Mouse (Mus musculus) myocyte (in vitro differentiated cells): ENCODE data around the gene Bcl9l. TPM values are rescaled to one million over a fixed set of nuclear protein-coding genes. Genes with fewer than 3 reads are reported as not detected.

Experiments
- H3K27me3 ChIP-seq: one replicate; pipeline ENCODE4 v1.6.1; 2011; ENCODE audit not compliant: control insufficient read depth, insufficient read depth, insufficient read length
- H3K36me3 ChIP-seq: one replicate; pipeline ENCODE4 v1.6.1; 2011; ENCODE audit not compliant: control insufficient read depth, insufficient read depth
- H3K4me2 ChIP-seq: one replicate; pipeline ENCODE4 v1.6.1; 2011; ENCODE audit warnings: low read depth, control low read depth
- H3K4me3 ChIP-seq: one replicate; pipeline ENCODE4 v1.5.1; 2011; ENCODE audit warnings: mild to moderate bottlenecking, control low read depth, moderate library complexity
- H3K79me2 ChIP-seq: one replicate; pipeline ENCODE4 v1.6.1; 2011; ENCODE audit not compliant: control insufficient read depth, insufficient read depth
- H3ac ChIP-seq: one replicate; pipeline ENCODE4 v1.6.1; 2011; ENCODE audit not compliant: control insufficient read depth, insufficient read length
- CEBPB ChIP-seq: IDR thresholded peaks from 2 replicates; pipeline ENCODE4 v1.6.1; 2011; ENCODE audit warnings: mild to moderate bottlenecking, moderate library complexity; ENCODE audit not compliant: poor library complexity, insufficient read depth, severe bottlenecking
- E2F4 ChIP-seq: IDR thresholded peaks from one replicate; pipeline ENCODE4 v1.6.1; 2011; ENCODE audit warnings: mild to moderate bottlenecking, control low read depth, moderate library complexity; ENCODE audit not compliant: insufficient read depth
- MAX ChIP-seq: IDR thresholded peaks from one replicate; pipeline ENCODE4 v1.6.1; 2011; ENCODE audit warnings: low read depth, mild to moderate bottlenecking, control low read depth
- MYOD1 ChIP-seq, 3 experiments: IDR thresholded peaks; one replicate each; pipeline ENCODE4 v1.6.1; 2011; ENCODE audit warnings: control low read depth in 2 of 3, low read depth in 2 of 3, mild to moderate bottlenecking in 2 of 3, moderate library complexity in 1 of 3; ENCODE audit not compliant: insufficient read length in 2 of 3, control insufficient read depth in 1 of 3
- MYOG ChIP-seq, 3 experiments: IDR thresholded peaks; one replicate each; pipeline ENCODE4 v1.6.1; 2011; ENCODE audit warnings: control low read depth in 2 of 3, low read depth in 2 of 3, mild to moderate bottlenecking in 2 of 3; ENCODE audit not compliant: insufficient read length in 2 of 3, control insufficient read depth in 1 of 3, insufficient read depth in 1 of 3
- POLR2A ChIP-seq: IDR thresholded peaks from one replicate; pipeline ENCODE4 v1.6.1; 2011; ENCODE audit warnings: low read depth, mild to moderate bottlenecking, control low read depth, moderate library complexity; ENCODE audit not compliant: insufficient read length
- POLR2AphosphoS2 ChIP-seq: IDR thresholded peaks from one replicate; pipeline ENCODE4 v1.6.1; 2011; ENCODE audit warnings: low read depth, control low read depth; ENCODE audit not compliant: insufficient read length
- REST ChIP-seq: IDR thresholded peaks from one replicate; pipeline ENCODE4 v1.6.1; 2011; ENCODE audit warnings: mild to moderate bottlenecking, control low read depth, moderate library complexity; ENCODE audit not compliant: insufficient read depth, insufficient read length
- SRF ChIP-seq: IDR thresholded peaks from one replicate; pipeline ENCODE4 v1.6.1; 2011; ENCODE audit warnings: low read depth; ENCODE audit not compliant: control insufficient read depth, insufficient read length
- TCF12 ChIP-seq: IDR thresholded peaks from one replicate; pipeline ENCODE4 v1.6.1; 2011; ENCODE audit warnings: mild to moderate bottlenecking, control low read depth; ENCODE audit not compliant: poor library complexity, insufficient read depth, severe bottlenecking
- TCF3 ChIP-seq: IDR thresholded peaks from one replicate; pipeline ENCODE4 v1.6.1; 2011; ENCODE audit warnings: low read depth, control low read depth; ENCODE audit not compliant: insufficient read length
- USF1 ChIP-seq: IDR thresholded peaks from one replicate; pipeline ENCODE4 v1.6.1; 2011; ENCODE audit warnings: low read depth, mild to moderate bottlenecking, control low read depth, moderate library complexity
- polyA plus RNA-seq: library from polyadenylated mRNA; unstranded; fragments of >200 nt; fragmentation: generic; extraction: Trizol; gene quantifications from one replicate; pipeline ENCODE4 v1.2.1, GENCODE M21; 2012; ENCODE audit warnings: missing spikeins

The Bcl9l gene
- polyA plus RNA-seq, 1 experiment, result 35.4 TPM

DNA sequence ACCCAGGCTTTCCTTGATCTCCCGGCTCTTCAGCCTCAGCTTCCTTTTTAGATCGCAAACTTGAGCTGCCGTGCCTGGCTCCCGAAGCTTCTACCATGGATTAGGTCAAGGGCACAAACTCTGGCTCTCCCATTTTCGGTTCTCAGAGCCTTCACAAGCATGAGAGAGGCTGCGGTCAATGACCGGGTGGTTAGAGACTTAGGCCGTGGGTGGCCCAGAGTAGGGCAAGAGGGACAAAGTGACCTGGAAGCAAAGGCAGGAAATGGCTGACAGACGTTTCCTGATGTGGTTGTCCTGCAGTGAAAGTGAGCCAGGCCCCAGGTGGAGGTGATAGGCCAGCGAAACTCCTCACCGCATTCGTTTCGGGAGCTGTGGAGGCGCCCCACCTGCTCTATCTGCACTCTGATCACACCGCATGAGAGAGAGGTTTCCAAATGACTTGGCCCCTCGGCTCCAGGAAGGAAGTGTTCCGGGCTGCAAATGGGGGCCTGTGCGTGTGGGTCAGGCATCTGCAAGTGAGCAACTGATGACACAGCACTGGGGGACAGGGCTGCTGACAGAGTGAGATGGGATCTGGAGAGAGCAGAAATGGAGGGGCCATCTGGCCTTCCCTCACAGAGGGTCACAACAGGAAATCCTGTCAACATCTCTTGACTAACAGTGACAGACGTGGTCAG is 55.1 kb downstream of the Bcl9l start:
- H3K79me2 ChIP-seq, result no peaks in the 10 kb centered on the region
- peaks cover 14% of the 10 kb centered on the region for H3K27me3 ChIP-seq
- H3ac ChIP-seq, result no peak overlapping the region
- no peak overlapping the region for H3K4me3 ChIP-seq
- TF ChIP-seq MYOG (IDR thresholded peaks at IDR 0.05; ENCODE audit: control insufficient read depth in 1 of 3, insufficient read depth in 1 of 3, insufficient read length in 2 of 3, low read depth in 2 of 3) (no peak), CEBPB (no peak), SRF (no peak), POLR2AphosphoS2 (no peak), E2F4 (no peak), POLR2A (no peak), REST (no peak), MAX (no peak), USF1 (no peak)
- H3K4me2 ChIP-seq, result no peak overlapping the region
- H3K36me3 ChIP-seq, result no peaks in the 10 kb centered on the region

DNA sequence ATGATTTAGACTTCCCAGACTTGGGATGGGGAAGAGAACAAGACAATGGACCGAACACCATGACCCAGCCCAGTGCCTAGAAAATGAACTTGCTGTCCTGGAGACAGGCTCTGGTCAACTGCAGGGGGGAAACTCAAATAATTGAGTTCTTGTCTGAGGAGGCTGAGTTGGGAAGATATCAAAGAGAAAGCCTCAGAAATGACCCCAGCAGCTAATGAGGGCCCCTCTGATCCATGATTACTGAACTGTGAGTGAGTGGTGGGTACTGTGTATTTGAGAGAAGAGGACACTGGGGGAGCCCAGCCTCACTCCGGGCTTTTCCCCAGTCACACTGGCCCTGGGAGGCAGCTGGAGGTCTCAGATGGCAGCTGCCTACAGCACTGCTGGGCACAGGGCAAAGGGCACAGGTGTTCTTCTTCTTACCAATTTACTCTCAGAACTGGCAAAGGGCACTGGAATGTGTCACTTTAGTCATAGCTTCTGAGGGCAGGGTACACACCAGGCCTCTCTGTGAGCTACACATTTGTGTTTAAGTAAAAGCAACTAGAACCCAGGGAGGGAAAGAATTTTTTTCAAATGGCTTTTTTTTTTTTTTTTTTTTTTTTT is 57.3 kb downstream of the Bcl9l start:
- H3K36me3 ChIP-seq, result no peaks in the 10 kb centered on the region
- H3ac ChIP-seq, result no peak overlapping the region
- H3K4me3 ChIP-seq, result no peak overlapping the region
- H3K4me2 ChIP-seq, result no peak overlapping the region
- H3K27me3 ChIP-seq, result peaks cover 9% of the 10 kb centered on the region
- H3K79me2 ChIP-seq, result no peaks in the 10 kb centered on the region
- no peak for TF ChIP-seq TCF3
- peak in 1 of 3 experiments; percentile 29 for TF ChIP-seq MYOD1 (IDR thresholded peaks at IDR 0.05; ENCODE audit: control insufficient read depth in 1 of 3, insufficient read length in 2 of 3, low read depth in 2 of 3)
- TF ChIP-seq POLR2A, result no peak
- no peak for TF ChIP-seq TCF12
- TF ChIP-seq POLR2AphosphoS2, result no peak
- peak in 1 of 3 experiments; percentile 46 for TF ChIP-seq MYOG (IDR thresholded peaks at IDR 0.05; ENCODE audit: control insufficient read depth in 1 of 3, insufficient read depth in 1 of 3, insufficient read length in 2 of 3, low read depth in 2 of 3)
- TF ChIP-seq MAX, result no peak
- no peak for TF ChIP-seq REST
- TF ChIP-seq SRF, result no peak
- no peak for TF ChIP-seq E2F4
- TF ChIP-seq USF1, result no peak
- TF ChIP-seq CEBPB, result no peak

DNA sequence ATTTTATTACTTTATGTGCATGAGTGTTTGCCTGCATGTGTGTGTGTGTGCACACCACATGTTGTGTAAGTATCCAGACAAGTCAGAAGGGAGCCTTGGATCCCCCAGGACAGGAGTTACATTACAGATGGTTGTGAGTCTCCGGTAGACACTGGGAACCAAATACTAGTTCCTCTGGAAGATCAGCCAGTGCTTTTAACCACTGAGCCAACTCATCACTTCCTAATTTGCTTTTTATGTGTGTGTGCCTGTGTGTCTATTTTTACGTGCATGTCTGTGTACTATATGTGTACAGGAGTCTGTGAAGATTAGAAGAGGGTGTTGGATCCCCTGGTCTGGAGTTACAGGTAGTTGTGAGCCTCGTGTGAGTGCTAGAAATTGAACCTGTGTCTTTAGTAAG is 58.1 kb downstream of the Bcl9l start:
- TF ChIP-seq E2F4 (no peak), TCF3 (no peak), SRF (no peak), POLR2A (no peak), USF1 (no peak), CEBPB (no peak), MYOD1 (IDR thresholded peaks at IDR 0.05; ENCODE audit: control insufficient read depth in 1 of 3, insufficient read length in 2 of 3, low read depth in 2 of 3) (no peak), MYOG (IDR thresholded peaks at IDR 0.05; ENCODE audit: control insufficient read depth in 1 of 3, insufficient read depth in 1 of 3, insufficient read length in 2 of 3, low read depth in 2 of 3) (no peak), MAX (no peak), POLR2AphosphoS2 (no peak), REST (no peak), TCF12 (no peak)
- no peaks in the 10 kb centered on the region for H3K36me3 ChIP-seq
- no peak overlapping the region for H3K4me2 ChIP-seq
- peaks cover 9% of the 10 kb centered on the region for H3K27me3 ChIP-seq
- no peak overlapping the region for H3ac ChIP-seq
- H3K79me2 ChIP-seq, result no peaks in the 10 kb centered on the region
- no peak overlapping the region for H3K4me3 ChIP-seq

DNA sequence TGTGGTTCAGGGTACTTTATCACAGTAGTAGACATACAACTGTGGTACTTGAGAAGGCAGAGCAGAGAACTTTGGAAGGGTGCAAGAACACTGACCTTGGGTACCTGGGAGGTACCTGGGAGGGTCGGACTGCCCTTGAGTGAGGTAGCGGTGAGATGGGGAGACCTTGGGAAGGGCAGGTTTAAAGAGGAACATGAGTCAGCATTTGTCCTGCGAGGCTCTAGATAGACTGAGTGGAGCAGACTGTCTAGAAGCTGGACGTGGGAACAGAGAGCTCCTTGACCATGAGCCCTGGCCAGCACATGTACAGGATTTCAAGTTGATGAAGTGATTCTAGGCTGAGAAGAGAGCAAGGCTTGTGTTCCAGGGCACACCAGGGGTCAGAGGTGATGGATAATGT is 59.7 kb downstream of the Bcl9l start:
- Histone ChIP-seq H3K79me2 (no peaks in the 10 kb centered on the region), H3K27me3 (peaks cover 5% of the 10 kb centered on the region), H3ac (no peak overlapping the region), H3K4me2 (no peak overlapping the region), H3K36me3 (no peaks in the 10 kb centered on the region), H3K4me3 (no peak overlapping the region)
- TF ChIP-seq CEBPB, result no peak
- TF ChIP-seq USF1, result no peak
- no peak for TF ChIP-seq MYOG (IDR thresholded peaks at IDR 0.05; ENCODE audit: control insufficient read depth in 1 of 3, insufficient read depth in 1 of 3, insufficient read length in 2 of 3, low read depth in 2 of 3)
- no peak for TF ChIP-seq MAX
- no peak for TF ChIP-seq MYOD1 (IDR thresholded peaks at IDR 0.05; ENCODE audit: control insufficient read depth in 1 of 3, insufficient read length in 2 of 3, low read depth in 2 of 3)
- no peak for TF ChIP-seq POLR2A
- no peak for TF ChIP-seq REST
- no peak for TF ChIP-seq TCF3
- no peak for TF ChIP-seq SRF
